In genomic region chr7:19160115-19160514, GRCm38 (mm10) we compare ENCODE assay signal across 8 mouse cellular contexts. TPM values are rescaled to one million over a fixed set of nuclear protein-coding genes. Genes with fewer than 3 reads are reported as not detected.
A peak's percentile ranks its signal among the peaks of the same experiment; 100 is the strongest.
DNase-seq lines count a peak whose midpoint lies in the region; ATAC-seq and TF ChIP-seq lines count a peak whose summit lies in the region.

No protein-coding gene starts in this region.

- H3K27ac ChIP-seq in testis, adult 2 months (ENCODE audit: control insufficient read depth, insufficient read depth, low read depth, low read length): no peak overlapping the region
- H3K27ac ChIP-seq in forebrain, embryonic 13.5 days: no peak overlapping the region
- no peak overlapping the region for H3K27ac ChIP-seq in limb, embryonic 15.5 days
- no peak overlapping the region for H3K27ac ChIP-seq in neural tube, embryonic 15.5 days (replicated peaks)

- H3K4me3 ChIP-seq in testis, adult 2 months (ENCODE audit: control insufficient read depth, low read depth, low read length): peak overlapping the region; percentile 39
- peak overlapping the region; percentile 40 for H3K4me3 ChIP-seq in forebrain, embryonic 13.5 days
- peak overlapping the region; percentile 36 for H3K4me3 ChIP-seq in limb, embryonic 15.5 days
- H3K4me3 ChIP-seq in neural tube, embryonic 15.5 days (replicated peaks): peak overlapping the region; percentile 42

- no peaks in the 10 kb centered on the region for H3K27me3 ChIP-seq in testis, adult 2 months (ENCODE audit: control insufficient read depth, insufficient read depth, low read length)
- H3K27me3 ChIP-seq in forebrain, embryonic 13.5 days: peaks cover 43% of the 10 kb centered on the region
- H3K27me3 ChIP-seq in limb, embryonic 15.5 days: peaks cover 43% of the 10 kb centered on the region
- peaks cover 43% of the 10 kb centered on the region for H3K27me3 ChIP-seq in neural tube, embryonic 15.5 days (replicated peaks)

- peak; percentile 22; the same call in 1 of the 2 replicates for ATAC-seq in forebrain, embryonic 13.5 days
- no peak for ATAC-seq in limb, embryonic 15.5 days (ENCODE audit: insufficient number of reproducible peaks, low FRiP score, low TSS enrichment, low read depth)
- ATAC-seq in neural tube, embryonic 15.5 days (ENCODE audit: low FRiP score): peak; percentile 65

- peaks cover 29% of the 10 kb centered on the region for H3K4me1 ChIP-seq in testis, adult 2 months (ENCODE audit: control insufficient read depth, insufficient read depth, low read length)
- H3K4me1 ChIP-seq in forebrain, embryonic 13.5 days: peaks cover 41% of the 10 kb centered on the region
- H3K4me1 ChIP-seq in limb, embryonic 15.5 days: peaks cover 52% of the 10 kb centered on the region
- peaks cover 39% of the 10 kb centered on the region for H3K4me1 ChIP-seq in neural tube, embryonic 15.5 days

- 2% methylated on average over 20 of the region's 20 CpGs for WGBS in forebrain, embryonic 13.5 days
- WGBS in limb, embryonic 15.5 days: 1% methylated on average over 20 of the region's 20 CpGs
- 2% methylated on average over 20 of the region's 20 CpGs for WGBS in neural tube, embryonic 15.5 days

- TF ChIP-seq CTCF in testis, adult 2 months (IDR thresholded peaks at IDR 0.05; ENCODE audit: control insufficient read depth, insufficient read depth, insufficient replicate concordance, low read depth, low read length): no peak

- no peak for DNase-seq in testis, postnatal 14 days (ENCODE audit: low spot score)
- no peak for DNase-seq in adrenal gland, adult (ENCODE audit: inconsistent age in 2 of 2, low spot score in 1 of 2)
- no peak for DNase-seq in B cell, adult 2 months
- DNase-seq in T-cell, adult 2 months (ENCODE audit: low spot score): no peak

- H3K9me3 ChIP-seq in forebrain, embryonic 13.5 days (replicated peaks): no peaks in the 10 kb centered on the region
- H3K9me3 ChIP-seq in limb, embryonic 15.5 days: no peaks in the 10 kb centered on the region
- H3K9me3 ChIP-seq in neural tube, embryonic 15.5 days (replicated peaks): no peaks in the 10 kb centered on the region

- H3K4me2 ChIP-seq in forebrain, embryonic 13.5 days: peak overlapping the region; percentile 64
- H3K4me2 ChIP-seq in limb, embryonic 15.5 days: peak overlapping the region; percentile 74
- H3K4me2 ChIP-seq in neural tube, embryonic 15.5 days: peak overlapping the region; percentile 75

- H3K9ac ChIP-seq in forebrain, embryonic 13.5 days: peak overlapping the region; percentile 51
- peak overlapping the region; percentile 21; the same call in 1 of the 2 replicates for H3K9ac ChIP-seq in limb, embryonic 15.5 days
- peak overlapping the region; percentile 51 for H3K9ac ChIP-seq in neural tube, embryonic 15.5 days (replicated peaks)

- no peak for TF ChIP-seq POLR2A in testis, adult 2 months (IDR thresholded peaks at IDR 0.05; ENCODE audit: control insufficient read depth, low read depth, low read length)

- no peaks in the 10 kb centered on the region for H3K36me3 ChIP-seq in testis, adult 2 months (ENCODE audit: control insufficient read depth, insufficient read depth, low read length)
- H3K36me3 ChIP-seq in forebrain, embryonic 13.5 days (ENCODE audit: poor library complexity, severe bottlenecking): no peaks in the 10 kb centered on the region
- peaks cover under 1% of the 10 kb centered on the region; the same call in 1 of the 2 replicates for H3K36me3 ChIP-seq in limb, embryonic 15.5 days
- 0 out of 2 replicates have a peak, but pooled peaks cover 4% of the 10 kb centered on the region for H3K36me3 ChIP-seq in neural tube, embryonic 15.5 days

RNA-seq across cellular contexts. Expression of gene Gipr, which starts 5.8 kb away (rescaled TPM):
- polyA plus RNA-seq in testis, adult 2 months (2012; rRNA removed): 20.9 and 24.3 TPM in 2 replicates
- 5.2 and 6.6 TPM in 2 replicates for polyA plus RNA-seq in forebrain, embryonic 13.5 days (2015; fragmentation: Nextera tagmentation; extraction: Ambion mirVana)
- polyA plus RNA-seq in limb, embryonic 15.5 days (2015; fragmentation: Nextera tagmentation; extraction: Ambion mirVana): 1.0 and 1.2 TPM in 2 replicates
- 1.2 and 2.1 TPM in 2 replicates for polyA plus RNA-seq in neural tube, embryonic 15.5 days (2015; fragmentation: Nextera tagmentation; extraction: Ambion mirVana)

RNA-seq across cellular contexts. Expression of gene Snrpd2, which starts 10.6 kb away (rescaled TPM):
- 135 and 140 TPM in 2 replicates for polyA plus RNA-seq in testis, adult 2 months (2012; rRNA removed)
- 159 and 164 TPM in 2 replicates for polyA plus RNA-seq in forebrain, embryonic 13.5 days (2015; fragmentation: Nextera tagmentation; extraction: Ambion mirVana)
- polyA plus RNA-seq in limb, embryonic 15.5 days (2015; fragmentation: Nextera tagmentation; extraction: Ambion mirVana): 124 and 130 TPM in 2 replicates
- polyA plus RNA-seq in neural tube, embryonic 15.5 days (2015; fragmentation: Nextera tagmentation; extraction: Ambion mirVana): 122 and 124 TPM in 2 replicates

RNA-seq across cellular contexts. Expression of gene Qpctl, which starts 11.0 kb away (rescaled TPM):
- polyA plus RNA-seq in testis, adult 2 months (2012; rRNA removed): 12.7 and 13.5 TPM in 2 replicates
- polyA plus RNA-seq in forebrain, embryonic 13.5 days (2015; fragmentation: Nextera tagmentation; extraction: Ambion mirVana): 16.5 and 17.7 TPM in 2 replicates
- 13.7 and 13.8 TPM in 2 replicates for polyA plus RNA-seq in limb, embryonic 15.5 days (2015; fragmentation: Nextera tagmentation; extraction: Ambion mirVana)
- 21.7 and 24.5 TPM in 2 replicates for polyA plus RNA-seq in neural tube, embryonic 15.5 days (2015; fragmentation: Nextera tagmentation; extraction: Ambion mirVana)

RNA-seq across cellular contexts. Expression of gene Eml2, which starts 16.1 kb away (rescaled TPM):
- 11.1 and 12.9 TPM in 2 replicates for polyA plus RNA-seq in testis, adult 2 months (2012; rRNA removed)
- polyA plus RNA-seq in forebrain, embryonic 13.5 days (2015; fragmentation: Nextera tagmentation; extraction: Ambion mirVana): 6.4 and 7.0 TPM in 2 replicates
- polyA plus RNA-seq in limb, embryonic 15.5 days (2015; fragmentation: Nextera tagmentation; extraction: Ambion mirVana): 8.7 and 12.8 TPM in 2 replicates
- 11.6 and 13.3 TPM in 2 replicates for polyA plus RNA-seq in neural tube, embryonic 15.5 days (2015; fragmentation: Nextera tagmentation; extraction: Ambion mirVana)

RNA-seq across cellular contexts. Expression of gene Fbxo46, which starts 40.5 kb away (rescaled TPM):
- 49.3 and 59.7 TPM in 2 replicates for polyA plus RNA-seq in testis, adult 2 months (2012; rRNA removed)
- polyA plus RNA-seq in forebrain, embryonic 13.5 days (2015; fragmentation: Nextera tagmentation; extraction: Ambion mirVana): 19.1 and 22.2 TPM in 2 replicates
- polyA plus RNA-seq in limb, embryonic 15.5 days (2015; fragmentation: Nextera tagmentation; extraction: Ambion mirVana): 16.1 and 16.9 TPM in 2 replicates
- 15.5 and 17.0 TPM in 2 replicates for polyA plus RNA-seq in neural tube, embryonic 15.5 days (2015; fragmentation: Nextera tagmentation; extraction: Ambion mirVana)
